Mouse (Mus musculus) forebrain, embryonic 11.5 days (tissue): ENCODE measurements around the gene Cdkn1a. TPM values are rescaled to one million over a fixed set of nuclear protein-coding genes. Genes with fewer than 3 reads are reported as not detected.
"Not testable (repeated sequence)": the region's sequence is repeated elsewhere in the genome, so short reads cannot be mapped to it uniquely, and the experiment has no call there.

Experiments used
- ATAC-seq: fragments of 200-750 bp; cut with Nextera tagmentation; replicated peaks from 2 replicates; pipeline ENCODE4 v1.8.0; 2017; ENCODE audit warnings: moderate TSS enrichment; ENCODE audit not compliant: low FRiP score
- DNase-seq: peaks from one replicate; pipeline ENCODE4 v3.0.0-alpha.2; 2017; ENCODE audit warnings: low spot score
- H3K27ac ChIP-seq: fragments of 300-500 bp; sonication (generic); 2 replicates; pipeline ENCODE4 v1.5.1; 2014; ENCODE audit warnings: low read depth, low read length
- H3K27me3 ChIP-seq: fragments of 300-500 bp; sonication (generic); 2 replicates; pipeline ENCODE4 v1.6.1; 2014; ENCODE audit warnings: mild to moderate bottlenecking, low read length, mixed read lengths; ENCODE audit not compliant: control insufficient read depth, insufficient read depth
- H3K36me3 ChIP-seq: fragments of 300-500 bp; sonication (generic); 2 replicates; pipeline ENCODE4 v1.6.1; 2014; ENCODE audit warnings: mild to moderate bottlenecking, low read length, moderate library complexity, mixed read lengths; ENCODE audit not compliant: control insufficient read depth, insufficient read depth
- H3K4me1 ChIP-seq: fragments of 300-500 bp; sonication (generic); replicated peaks from 2 replicates; pipeline ENCODE4 v1.6.1; 2014; ENCODE audit warnings: low read length, mixed read lengths; ENCODE audit not compliant: control insufficient read depth, insufficient read depth
- H3K4me2 ChIP-seq: fragments of 300-500 bp; sonication (generic); 2 replicates; pipeline ENCODE4 v1.6.1; 2014; ENCODE audit warnings: low read depth, mild to moderate bottlenecking, low read length, moderate library complexity, mixed read lengths; ENCODE audit not compliant: severe bottlenecking
- H3K4me3 ChIP-seq: fragments of 300-500 bp; sonication (generic); 2 replicates; pipeline ENCODE4 v1.5.1; 2014; ENCODE audit warnings: low read depth, low read length
- H3K9ac ChIP-seq: fragments of 300-500 bp; sonication (generic); 2 replicates; pipeline ENCODE4 v1.6.1; 2014; ENCODE audit warnings: low read length
- H3K9me3 ChIP-seq: fragments of 300-500 bp; sonication (generic); 2 replicates; pipeline ENCODE4 v1.6.1; 2016; ENCODE audit warnings: low read length, mixed read lengths; ENCODE audit not compliant: control insufficient read depth
- WGBS: fragments of 180-500 bp; shearing (Covaris S2); extraction: QIAGEN DNeasy Blood & Tissue Kit; methylation state at CpG from one replicate; pipeline ENCODE4 v1.1.7; 2014; 5-methylcytosine and 5-hydroxymethylcytosine counted together
- polyA plus RNA-seq: library from polyadenylated mRNA; unstranded; fragments of >200 nt; fragmentation: Nextera tagmentation; extraction: Ambion mirVana; gene quantifications from 2 replicates; pipeline ENCODE4 v1.2.1, GENCODE M21; 2014

The Cdkn1a gene
- polyA plus RNA-seq, 1 experiment from 2014 or later: 27.3 TPM

DNA sequence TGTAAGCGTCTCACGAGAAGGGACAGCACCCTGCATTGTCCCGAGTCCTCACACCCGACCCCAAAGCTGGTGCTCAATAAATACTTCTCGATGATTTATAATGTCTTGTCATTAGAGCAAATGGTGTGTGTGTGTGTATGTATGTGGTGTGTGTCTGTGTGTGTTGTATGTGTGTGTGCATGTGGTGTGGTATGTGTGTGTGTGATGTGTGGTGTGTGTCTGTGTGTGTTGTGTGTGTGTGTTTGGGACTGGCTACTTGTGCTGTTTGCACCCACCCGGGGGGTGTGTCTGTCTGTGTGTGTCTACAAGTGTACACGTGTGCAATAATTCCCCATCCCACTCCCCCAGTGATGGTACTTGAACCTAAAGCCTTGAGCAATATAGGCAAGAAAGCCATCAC, 9.9 kb downstream of the Cdkn1a start:
- H3K4me1 ChIP-seq: no peaks in the 10 kb centered on the region

DNA sequence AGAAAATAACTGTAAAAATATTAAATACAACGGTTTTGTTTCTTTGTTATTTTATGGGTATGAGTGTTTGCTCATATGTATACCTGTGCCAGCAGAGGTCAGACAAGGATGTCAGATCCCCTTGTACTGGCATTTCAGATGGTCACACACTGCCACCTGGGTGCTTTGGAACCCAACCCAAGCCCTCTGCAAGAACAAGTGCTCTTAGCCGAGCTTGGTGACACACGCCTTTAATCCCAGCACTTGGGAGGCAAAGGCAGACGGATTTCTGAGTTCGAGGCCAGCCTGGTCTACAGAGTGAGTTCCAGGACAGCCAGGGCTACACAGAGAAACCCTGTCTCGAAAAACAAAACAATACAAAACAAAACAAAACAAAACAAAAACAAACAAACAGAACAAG, 19.6 kb downstream of the Cdkn1a start:
- not testable (repeated sequence) for ATAC-seq, H3K9me3 ChIP-seq, H3K4me1 ChIP-seq, H3K36me3 ChIP-seq, H3K4me2 ChIP-seq, H3K27me3 ChIP-seq, DNase-seq, H3K4me3 ChIP-seq, H3K27ac ChIP-seq, H3K9ac ChIP-seq
- 88% methylated on average over 6 of the region's 6 CpGs for WGBS

More for the DNA sequence above, 9.9 kb downstream of the Cdkn1a start:
- H3K9ac ChIP-seq: no peak overlapping the region
- no peaks in the 10 kb centered on the region for H3K9me3 ChIP-seq
- no peaks in the 10 kb centered on the region for H3K36me3 ChIP-seq
- no peak overlapping the region for H3K27ac ChIP-seq
- ATAC-seq (no peak), DNase-seq (peak; percentile 4)
- no peak overlapping the region for H3K4me2 ChIP-seq
- no peaks in the 10 kb centered on the region for H3K27me3 ChIP-seq
- 89% methylated on average over 7 of the region's 7 CpGs for WGBS
- H3K4me3 ChIP-seq: no peak overlapping the region

DNA sequence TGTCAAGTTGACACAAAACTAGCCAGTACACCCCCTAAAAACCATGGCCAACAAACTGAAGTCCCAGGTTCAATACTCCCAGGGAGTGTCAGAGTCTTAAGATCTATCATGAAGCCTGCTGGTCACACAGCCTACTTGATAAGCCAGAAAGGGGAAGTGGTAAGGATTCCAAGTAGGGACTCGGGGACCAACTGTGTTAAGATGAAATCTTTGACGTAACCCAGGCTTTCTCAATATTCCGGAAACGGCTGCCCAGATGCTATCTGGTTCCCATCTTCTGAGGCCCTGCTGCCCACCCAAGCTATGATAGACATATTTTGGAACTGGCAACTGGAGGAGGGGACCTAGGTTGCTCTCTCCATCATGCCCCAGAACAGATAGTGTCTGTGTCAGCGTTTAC, 20.6 kb downstream of the Cdkn1a start:
- no peaks in the 10 kb centered on the region for H3K27me3 ChIP-seq
- no peaks in the 10 kb centered on the region for H3K36me3 ChIP-seq
- H3K4me1 ChIP-seq: no peaks in the 10 kb centered on the region
- ATAC-seq (no peak), DNase-seq (no peak)
- no peak overlapping the region for H3K4me3 ChIP-seq
- no peak overlapping the region for H3K27ac ChIP-seq
- 89% methylated on average over 5 of the region's 5 CpGs for WGBS
- no peak overlapping the region for H3K4me2 ChIP-seq
- H3K9ac ChIP-seq: no peak overlapping the region
- no peaks in the 10 kb centered on the region for H3K9me3 ChIP-seq

DNA sequence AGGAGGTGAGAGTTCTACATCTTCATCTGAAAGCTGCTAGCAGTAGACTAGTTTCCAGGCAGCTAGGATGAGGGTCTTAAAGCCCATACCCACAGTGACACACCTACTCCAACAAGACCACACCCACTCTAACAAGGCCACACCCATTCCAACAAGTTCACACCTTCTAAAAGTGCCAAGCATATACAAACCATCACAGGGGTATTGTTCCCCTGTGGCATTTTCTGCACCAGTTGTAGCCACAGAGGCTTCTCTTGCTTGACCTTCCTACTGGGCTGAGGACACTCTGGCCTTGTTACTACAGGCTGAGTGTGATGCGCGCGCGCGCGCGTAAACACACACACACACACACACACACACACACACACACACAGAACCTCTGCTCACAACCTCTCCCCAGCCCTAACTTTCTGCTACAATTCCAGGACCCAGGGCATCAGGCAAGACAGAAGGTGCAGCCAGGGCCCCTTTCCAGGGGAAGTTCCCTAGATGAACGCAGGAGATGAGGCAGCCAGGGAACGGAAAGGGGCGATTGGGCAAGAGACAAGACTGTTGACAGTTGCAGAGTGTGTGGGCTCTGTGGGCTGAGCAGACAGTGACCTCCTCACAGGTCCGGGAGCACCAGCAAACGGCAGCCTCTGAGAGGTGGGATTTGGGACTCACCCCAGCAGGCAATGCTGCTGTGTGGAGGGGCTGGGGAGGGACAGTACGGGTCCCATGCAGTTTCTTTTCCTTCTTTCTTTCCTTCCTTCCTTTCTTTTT, 23.0 kb downstream of the Cdkn1a start, which contains the start of gene Rab44:
TSS of gene Rab44 (plus strand) at position 555 of the 762 bp plus-strand sequence.
- Histone ChIP-seq H3K4me3 (no peak within 1 kb of the TSS), H3K4me1 (no peaks in the 10 kb centered on the region), H3K9ac (no peak within 1 kb of the TSS), H3K4me2 (no peak within 1 kb of the TSS), H3K27me3 (no peaks in the 10 kb centered on the region), H3K36me3 (no peaks in the 10 kb centered on the region), H3K27ac (no peak within 1 kb of the TSS), H3K9me3 (no peaks in the 10 kb centered on the region)
- DNase-seq (no peak), ATAC-seq (no peak)
- WGBS: 90% methylated on average over 13 of the region's 13 CpGs

DNA sequence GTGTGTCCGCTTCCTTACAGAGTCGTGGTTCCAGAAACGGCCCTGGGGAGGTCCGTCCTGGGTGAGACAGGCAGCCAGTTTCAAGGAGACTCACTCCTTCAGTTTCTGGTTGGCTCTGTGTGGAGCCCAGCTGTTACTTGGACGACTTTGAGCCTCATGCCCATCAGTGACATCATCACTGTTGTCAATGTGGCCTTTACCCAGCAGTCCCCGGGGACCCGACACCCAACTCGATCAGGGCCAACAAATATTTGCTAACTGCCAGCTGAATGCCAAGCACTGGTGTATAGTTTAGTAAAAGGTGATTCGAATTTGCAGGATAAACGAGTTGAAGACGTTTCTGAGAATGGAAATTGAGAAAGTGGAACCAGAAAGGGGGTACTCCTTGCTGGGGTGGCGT, 25.2 kb downstream of the Cdkn1a start:
- no peak overlapping the region for H3K9ac ChIP-seq
- no peak for ATAC-seq
- no peaks in the 10 kb centered on the region for H3K27me3 ChIP-seq
- no peak overlapping the region for H3K4me3 ChIP-seq
- no peak overlapping the region for H3K27ac ChIP-seq
- no peaks in the 10 kb centered on the region for H3K4me1 ChIP-seq
- no peak for DNase-seq
- WGBS: 78% methylated on average over 12 of the region's 12 CpGs
- H3K9me3 ChIP-seq: no peaks in the 10 kb centered on the region
- H3K36me3 ChIP-seq: no peaks in the 10 kb centered on the region
- H3K4me2 ChIP-seq: no peak overlapping the region

DNA sequence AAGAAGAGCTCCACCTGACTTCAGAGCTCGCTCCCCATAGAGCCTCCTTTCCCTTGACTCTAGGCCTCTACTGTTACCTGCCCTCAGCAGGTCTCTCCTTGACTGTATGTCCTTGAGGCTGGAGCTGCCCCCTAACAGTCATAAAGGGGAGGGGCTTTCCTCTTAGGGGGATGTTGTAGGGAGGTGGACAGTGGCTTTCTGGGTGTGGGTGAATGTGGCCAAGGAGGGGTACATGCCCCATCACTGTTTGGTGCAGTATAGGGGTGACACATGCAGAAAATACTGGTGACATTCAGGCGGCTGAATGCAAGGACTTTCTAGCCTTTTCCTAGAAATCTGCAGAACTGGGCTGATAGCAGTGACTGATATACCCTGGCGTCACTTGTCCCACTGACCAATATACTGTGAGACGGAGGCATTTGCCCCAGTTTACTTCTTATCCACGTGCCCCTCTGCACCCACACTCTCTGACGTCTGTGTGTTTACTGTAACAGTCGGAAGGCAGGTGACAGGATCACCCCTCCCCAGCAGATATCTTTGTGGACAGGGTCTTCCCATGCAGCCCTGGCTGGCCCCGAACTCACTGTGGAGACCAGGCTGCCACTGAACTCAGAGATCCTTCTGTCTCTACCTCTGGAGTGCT, 26.4 kb downstream of the Cdkn1a start:
- ATAC-seq (no peak), DNase-seq (no peak)
- H3K4me1 ChIP-seq: no peaks in the 10 kb centered on the region
- H3K27ac ChIP-seq: no peak overlapping the region
- 84% methylated on average over 8 of the region's 8 CpGs for WGBS
- H3K9me3 ChIP-seq: no peaks in the 10 kb centered on the region
- no peaks in the 10 kb centered on the region for H3K36me3 ChIP-seq
- no peak overlapping the region for H3K4me2 ChIP-seq
- H3K9ac ChIP-seq: no peak overlapping the region
- H3K4me3 ChIP-seq: no peak overlapping the region
- H3K27me3 ChIP-seq: no peaks in the 10 kb centered on the region

DNA sequence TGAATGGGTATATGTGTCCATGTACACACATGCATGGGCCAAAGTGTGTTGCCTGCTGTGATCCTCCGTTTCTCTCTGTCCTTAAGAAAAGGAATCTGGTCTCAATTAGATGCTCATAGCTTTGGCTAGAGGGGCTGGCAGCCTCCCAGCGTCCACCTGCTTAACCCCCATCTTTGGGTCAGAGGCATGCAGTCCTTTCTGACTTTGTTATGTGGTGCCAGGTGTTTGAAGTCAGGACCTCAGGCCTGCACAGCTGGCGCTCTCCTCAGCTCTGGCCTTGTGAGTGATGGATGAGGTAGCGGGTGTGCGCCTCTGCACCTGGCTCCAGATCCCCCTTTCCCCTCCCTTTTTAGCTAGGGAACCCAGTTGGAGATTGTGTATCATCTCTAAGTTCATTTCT, 27.3 kb downstream of the Cdkn1a start:
- no peak overlapping the region for H3K4me3 ChIP-seq
- no peaks in the 10 kb centered on the region for H3K9me3 ChIP-seq
- no peak overlapping the region for H3K9ac ChIP-seq
- DNase-seq (no peak), ATAC-seq (no peak)
- H3K4me1 ChIP-seq: no peaks in the 10 kb centered on the region
- H3K27ac ChIP-seq: no peak overlapping the region
- no peak overlapping the region for H3K4me2 ChIP-seq
- WGBS: 60% methylated on average over 5 of the region's 5 CpGs
- H3K36me3 ChIP-seq: no peaks in the 10 kb centered on the region
- no peaks in the 10 kb centered on the region for H3K27me3 ChIP-seq

DNA sequence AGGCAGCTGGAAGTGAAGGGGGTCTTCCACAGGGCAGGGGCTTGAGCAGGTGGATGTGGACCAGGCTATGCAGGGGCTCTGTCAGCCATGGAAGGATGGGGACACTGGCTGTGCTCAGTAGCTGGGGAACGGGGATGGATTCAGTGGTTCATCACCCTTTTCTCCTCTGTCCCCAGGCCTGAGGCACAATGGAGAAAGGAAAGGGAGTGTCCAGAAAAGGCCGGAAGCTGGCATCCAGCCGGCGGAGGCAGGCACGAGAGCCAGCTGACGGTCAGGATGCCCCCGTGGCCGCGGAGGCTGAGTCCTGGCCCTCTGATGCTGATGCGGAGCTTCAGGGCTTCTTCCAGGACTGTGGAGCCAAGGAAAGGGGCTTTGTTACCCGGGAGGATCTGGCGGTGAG, 29.9 kb downstream of the Cdkn1a start:
- Histone ChIP-seq H3K36me3 (no peaks in the 10 kb centered on the region), H3K4me2 (no peak overlapping the region), H3K27me3 (no peaks in the 10 kb centered on the region), H3K4me3 (no peak overlapping the region), H3K4me1 (no peaks in the 10 kb centered on the region), H3K9me3 (no peaks in the 10 kb centered on the region), H3K9ac (no peak overlapping the region), H3K27ac (no peak overlapping the region)
- DNase-seq (no peak), ATAC-seq (no peak)
- 57% methylated on average over 12 of the region's 12 CpGs for WGBS

DNA sequence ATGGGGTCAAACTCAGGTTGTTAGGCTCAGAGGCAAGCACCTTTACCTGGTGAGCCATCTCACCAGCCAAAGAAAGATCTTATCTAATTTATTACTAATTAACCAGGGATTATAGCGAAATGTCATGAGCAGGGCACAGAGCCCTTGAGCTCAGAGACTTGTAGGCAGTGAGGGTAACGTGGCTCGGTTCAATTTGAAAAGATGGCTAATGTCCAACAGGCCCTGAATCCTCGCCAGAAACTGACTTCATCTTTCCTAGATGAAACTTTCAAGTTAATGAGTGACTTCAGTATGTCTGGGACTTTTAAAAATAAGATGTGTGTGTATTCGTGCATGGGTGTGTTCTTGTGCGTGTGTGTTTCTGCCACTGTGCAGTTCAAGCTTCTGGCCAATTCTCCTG, 32.0 kb downstream of the Cdkn1a start:
- Histone ChIP-seq H3K27me3 (no peaks in the 10 kb centered on the region), H3K4me3 (no peak overlapping the region), H3K4me2 (no peak overlapping the region), H3K9ac (no peak overlapping the region), H3K9me3 (no peaks in the 10 kb centered on the region), H3K4me1 (no peaks in the 10 kb centered on the region), H3K36me3 (no peaks in the 10 kb centered on the region), H3K27ac (no peak overlapping the region)
- DNase-seq (no peak), ATAC-seq (no peak)
- WGBS: 85% methylated on average over 6 of the region's 6 CpGs
